Mouse (Mus musculus): ENCODE results near the gene Wdr54. TPM values are rescaled to one million over a fixed set of nuclear protein-coding genes. Genes with fewer than 3 reads are reported as not detected.

Wdr54 gene
- polyA plus RNA-seq, 1 experiment from 2014 or later: 21.7 TPM

GRCm38 (mm10) chr6:83135571-83136161, 20.5 kb downstream of the Wdr54 start:
- H3K4me3 ChIP-seq (replicated peaks; ENCODE audit: low read length): peak overlapping the region; percentile 19; the same call in 1 of the 2 replicates
- H3K27ac ChIP-seq (ENCODE audit: low read length): no peak overlapping the region
- H3K9me3 ChIP-seq (ENCODE audit: control insufficient read depth, low read length): no peaks in the 10 kb centered on the region
- WGBS: 7% methylated on average over 37 of the region's 37 CpGs
- H3K4me1 ChIP-seq (replicated peaks; ENCODE audit: control insufficient read depth, insufficient read depth, low read length): peaks cover 21% of the 10 kb centered on the region
- H3K36me3 ChIP-seq (ENCODE audit: control insufficient read depth, insufficient read depth): no peaks in the 10 kb centered on the region
- H3K9ac ChIP-seq (replicated peaks; ENCODE audit: low read depth, low read length): peak overlapping the region; percentile 22; the same call in 1 of the 2 replicates
- H3K4me2 ChIP-seq (ENCODE audit: low read length): peak overlapping the region; percentile 28
- peaks cover 16% of the 10 kb centered on the region for H3K27me3 ChIP-seq (replicated peaks; ENCODE audit: control insufficient read depth, insufficient read depth, low read length)
- no peak for ATAC-seq

- Histone ChIP-seq H3K27me3 (replicated peaks; ENCODE audit: control insufficient read depth, insufficient read depth, low read length) (peaks cover 16% of the 10 kb centered on the region), H3K4me1 (replicated peaks; ENCODE audit: control insufficient read depth, insufficient read depth, low read length) (peaks cover 21% of the 10 kb centered on the region), H3K27ac (ENCODE audit: low read length) (no peak within 1 kb of the TSS), H3K9me3 (ENCODE audit: control insufficient read depth, low read length) (no peaks in the 10 kb centered on the region), H3K36me3 (ENCODE audit: control insufficient read depth, insufficient read depth) (no peaks in the 10 kb centered on the region), H3K4me2 (ENCODE audit: low read length) (peak within 1 kb of the TSS; percentile 28), H3K9ac (replicated peaks; ENCODE audit: low read depth, low read length) (peak within 1 kb of the TSS; percentile 22; the same call in 1 of the 2 replicates), H3K4me3 (replicated peaks; ENCODE audit: low read length) (peak within 1 kb of the TSS; percentile 19; the same call in 1 of the 2 replicates)
- 59% methylated on average over 7 of the region's 7 CpGs for WGBS
- no peak for ATAC-seq
Observed at GRCm38 (mm10) chr6:83134951-83135513, 21.2 kb downstream of the Wdr54 start, which contains the start of gene Rtkn. Gene Rtkn (plus strand): TSS chr6:83135463.

GRCm38 (mm10) chr6:83134226-83134625, 22.0 kb downstream of the Wdr54 start:
- H3K4me3 ChIP-seq (replicated peaks; ENCODE audit: low read length): no peak overlapping the region
- no peak overlapping the region for H3K4me2 ChIP-seq (ENCODE audit: low read length)
- 63% methylated on average over 3 of the region's 3 CpGs for WGBS
- peaks cover 16% of the 10 kb centered on the region for H3K27me3 ChIP-seq (replicated peaks; ENCODE audit: control insufficient read depth, insufficient read depth, low read length)
- no peak for ATAC-seq
- H3K9me3 ChIP-seq (ENCODE audit: control insufficient read depth, low read length): no peaks in the 10 kb centered on the region
- no peak overlapping the region for H3K27ac ChIP-seq (ENCODE audit: low read length)
- no peak overlapping the region for H3K9ac ChIP-seq (replicated peaks; ENCODE audit: low read depth, low read length)
- H3K36me3 ChIP-seq (ENCODE audit: control insufficient read depth, insufficient read depth): no peaks in the 10 kb centered on the region
- H3K4me1 ChIP-seq (replicated peaks; ENCODE audit: control insufficient read depth, insufficient read depth, low read length): peaks cover 21% of the 10 kb centered on the region

GRCm38 (mm10) chr6:83132176-83132919, 23.8 kb downstream of the Wdr54 start:
- WGBS: 86% methylated on average over 9 of the region's 9 CpGs
- Histone ChIP-seq H3K36me3 (ENCODE audit: control insufficient read depth, insufficient read depth) (no peaks in the 10 kb centered on the region), H3K27me3 (replicated peaks; ENCODE audit: control insufficient read depth, insufficient read depth, low read length) (peaks cover 14% of the 10 kb centered on the region), H3K9ac (replicated peaks; ENCODE audit: low read depth, low read length) (no peak overlapping the region), H3K4me3 (replicated peaks; ENCODE audit: low read length) (no peak overlapping the region), H3K4me1 (replicated peaks; ENCODE audit: control insufficient read depth, insufficient read depth, low read length) (peaks cover 12% of the 10 kb centered on the region), H3K9me3 (ENCODE audit: control insufficient read depth, low read length) (no peaks in the 10 kb centered on the region), H3K27ac (ENCODE audit: low read length) (no peak overlapping the region), H3K4me2 (ENCODE audit: low read length) (no peak overlapping the region)
- ATAC-seq: no peak

- Histone ChIP-seq H3K27me3 (replicated peaks; ENCODE audit: control insufficient read depth, insufficient read depth, low read length) (peaks cover 12% of the 10 kb centered on the region), H3K27ac (ENCODE audit: low read length) (no peak overlapping the region), H3K9ac (replicated peaks; ENCODE audit: low read depth, low read length) (no peak overlapping the region), H3K4me3 (replicated peaks; ENCODE audit: low read length) (no peak overlapping the region), H3K36me3 (ENCODE audit: control insufficient read depth, insufficient read depth) (no peaks in the 10 kb centered on the region), H3K4me1 (replicated peaks; ENCODE audit: control insufficient read depth, insufficient read depth, low read length) (peaks cover 5% of the 10 kb centered on the region; the same call in 1 of the 2 replicates), H3K9me3 (ENCODE audit: control insufficient read depth, low read length) (no peaks in the 10 kb centered on the region), H3K4me2 (ENCODE audit: low read length) (no peak overlapping the region)
- WGBS: 86% methylated on average over 6 of the region's 6 CpGs
- no peak for ATAC-seq
Observed at GRCm38 (mm10) chr6:83131469-83132034, 24.6 kb downstream of the Wdr54 start.

- no peak for ATAC-seq
- 91% methylated on average over 5 of the region's 5 CpGs for WGBS
Observed at GRCm38 (mm10) chr6:83127419-83127818, 28.8 kb downstream of the Wdr54 start.

GRCm38 (mm10) chr6:83125331-83125730, 30.9 kb downstream of the Wdr54 start, which contains the start of gene Ino80b:
Gene Ino80b (minus strand): TSS chr6:83125431.
- no peaks in the 10 kb centered on the region for H3K36me3 ChIP-seq (ENCODE audit: control insufficient read depth, insufficient read depth)
- no peak for ATAC-seq
- H3K4me3 ChIP-seq (replicated peaks; ENCODE audit: low read length): peak within 1 kb of the TSS; percentile 87

More at GRCm38 (mm10) chr6:83127419-83127818, 28.8 kb downstream of the Wdr54 start:
- no peak overlapping the region for H3K4me3 ChIP-seq (replicated peaks; ENCODE audit: low read length)
- H3K9ac ChIP-seq (replicated peaks; ENCODE audit: low read depth, low read length): no peak overlapping the region
- no peak overlapping the region for H3K27ac ChIP-seq (ENCODE audit: low read length)
- H3K4me2 ChIP-seq (ENCODE audit: low read length): no peak overlapping the region
- no peaks in the 10 kb centered on the region for H3K36me3 ChIP-seq (ENCODE audit: control insufficient read depth, insufficient read depth)
- H3K27me3 ChIP-seq (replicated peaks; ENCODE audit: control insufficient read depth, insufficient read depth, low read length): no peaks in the 10 kb centered on the region
- H3K9me3 ChIP-seq (ENCODE audit: control insufficient read depth, low read length): no peaks in the 10 kb centered on the region
- peaks cover 21% of the 10 kb centered on the region for H3K4me1 ChIP-seq (replicated peaks; ENCODE audit: control insufficient read depth, insufficient read depth, low read length)

GRCm38 (mm10) chr6:83124851-83125312, 31.3 kb downstream of the Wdr54 start:
- Histone ChIP-seq H3K36me3 (ENCODE audit: control insufficient read depth, insufficient read depth) (no peaks in the 10 kb centered on the region), H3K4me2 (ENCODE audit: low read length) (peak overlapping the region; percentile 82), H3K4me1 (replicated peaks; ENCODE audit: control insufficient read depth, insufficient read depth, low read length) (peaks cover 31% of the 10 kb centered on the region), H3K27ac (ENCODE audit: low read length) (peak overlapping the region; percentile 65), H3K9me3 (ENCODE audit: control insufficient read depth, low read length) (no peaks in the 10 kb centered on the region), H3K9ac (replicated peaks; ENCODE audit: low read depth, low read length) (peak overlapping the region; percentile 75), H3K27me3 (replicated peaks; ENCODE audit: control insufficient read depth, insufficient read depth, low read length) (no peaks in the 10 kb centered on the region), H3K4me3 (replicated peaks; ENCODE audit: low read length) (peak overlapping the region; percentile 87)
- WGBS: under 1% methylated on average over 30 of the region's 30 CpGs
- ATAC-seq: peak; percentile 26

More at GRCm38 (mm10) chr6:83125331-83125730, 30.9 kb downstream of the Wdr54 start, which contains the start of gene Ino80b:
- WGBS: 16% methylated on average over 5 of the region's 5 CpGs
- peaks cover 27% of the 10 kb centered on the region for H3K4me1 ChIP-seq (replicated peaks; ENCODE audit: control insufficient read depth, insufficient read depth, low read length)
- H3K27me3 ChIP-seq (replicated peaks; ENCODE audit: control insufficient read depth, insufficient read depth, low read length): no peaks in the 10 kb centered on the region
- H3K4me2 ChIP-seq (ENCODE audit: low read length): peak within 1 kb of the TSS; percentile 82
- H3K27ac ChIP-seq (ENCODE audit: low read length): peak within 1 kb of the TSS; percentile 65
- no peaks in the 10 kb centered on the region for H3K9me3 ChIP-seq (ENCODE audit: control insufficient read depth, low read length)
- peak within 1 kb of the TSS; percentile 75 for H3K9ac ChIP-seq (replicated peaks; ENCODE audit: low read depth, low read length)
